Mouse (Mus musculus) heart, postnatal 0 days (tissue): ENCODE data around the gene Larp7. TPM values are rescaled to one million over a fixed set of nuclear protein-coding genes. Genes with fewer than 3 reads are reported as not detected.
A peak's percentile ranks its signal among the peaks of the same experiment; 100 is the strongest.

ENCODE experiments used
- ATAC-seq: fragments of 200-750 bp; cut with Nextera tagmentation; 2 replicates; pipeline ENCODE4 v1.8.0; 2017; ENCODE audit warnings: low read depth, moderate number of reproducible peaks, moderate library complexity; ENCODE audit not compliant: insufficient read depth
- DNase-seq: peaks from one replicate; pipeline ENCODE4 v3.0.0-alpha.2; 2016; ENCODE audit warnings: low spot score
- H3K27ac ChIP-seq: fragments of 300-500 bp; sonication (generic); 2 replicates; pipeline ENCODE4 v1.5.1; 2014; ENCODE audit warnings: low read depth, mild to moderate bottlenecking
- H3K27me3 ChIP-seq: fragments of 300-500 bp; sonication (generic); 2 replicates; pipeline ENCODE4 v1.6.1; 2014; ENCODE audit warnings: low read length, mixed read lengths; ENCODE audit not compliant: control insufficient read depth, insufficient read depth
- H3K36me3 ChIP-seq: fragments of 300-500 bp; sonication (generic); replicated peaks from 2 replicates; pipeline ENCODE4 v1.6.1; 2014; ENCODE audit warnings: low read length, mixed read lengths; ENCODE audit not compliant: control insufficient read depth, insufficient read depth
- H3K4me1 ChIP-seq: fragments of 300-500 bp; sonication (generic); 2 replicates; pipeline ENCODE4 v1.6.1; 2014; ENCODE audit warnings: antibody characterized with exemption; ENCODE audit not compliant: control insufficient read depth, insufficient read depth
- H3K4me2 ChIP-seq: fragments of 300-500 bp; sonication (generic); 2 replicates; pipeline ENCODE4 v1.6.1; 2014; ENCODE audit warnings: low read depth, mild to moderate bottlenecking, low read length, moderate library complexity
- H3K4me3 ChIP-seq: fragments of 300-500 bp; sonication (generic); 2 replicates; pipeline ENCODE4 v1.5.1; 2014; ENCODE audit warnings: low read depth, low read length
- H3K9ac ChIP-seq: fragments of 300-500 bp; sonication (generic); replicated peaks from 2 replicates; pipeline ENCODE4 v1.6.1; 2014; ENCODE audit warnings: low read depth, low read length, mixed read lengths
- H3K9me3 ChIP-seq: fragments of 300-500 bp; sonication (generic); replicated peaks from 2 replicates; pipeline ENCODE4 v1.6.1; 2016; ENCODE audit warnings: low read length; ENCODE audit not compliant: control insufficient read depth
- CTCF ChIP-seq: IDR thresholded peaks from 2 replicates; pipeline ENCODE4 v1.5.1; 2016; ENCODE audit warnings: antibody characterized with exemption, control low read depth, low read depth
- EP300 ChIP-seq: IDR thresholded peaks from 2 replicates; pipeline ENCODE4 v1.6.1; 2016; ENCODE audit warnings: antibody characterized with exemption, low read depth
- WGBS: fragments of 180-500 bp; shearing (Covaris S2); extraction: QIAGEN DNeasy Blood & Tissue Kit; methylation state at CpG from one replicate; pipeline ENCODE4 v1.1.7; 2014; 5-methylcytosine and 5-hydroxymethylcytosine counted together
- microRNA counts: library from miRNA; unstranded; fragments of <30 nt; microRNA quantifications from one replicate; lab custom pipeline; 2015
- microRNA-seq: library from miRNA; unstranded; fragments of <30 nt; microRNA quantifications from one replicate; pipeline ENCODE4, GENCODE M21; 2016
- polyA plus RNA-seq: library from polyadenylated mRNA; unstranded; fragments of >200 nt; fragmentation: Nextera tagmentation; extraction: Ambion mirVana; gene quantifications from 2 replicates; pipeline ENCODE4 v1.2.1, GENCODE M21; 2015
- total RNA-seq: library from RNA; depleted of rRNA; stranded (reverse); fragments of >200 nt; gene quantifications from 2 replicates; pipeline ENCODE4 v1.2.3, GENCODE M21; 2014; ENCODE audit warnings: low replicate concordance; rRNA removed

The Larp7 gene
- total and polyA plus RNA-seq, 2 experiments from 2014 or later: 8.2 to 36.5 TPM

GRCm38 (mm10) chr3:127487302-127487701 lies 65.8 kb downstream of the Larp7 start:
- TF ChIP-seq EP300 (no peak), CTCF (no peak)
- no peaks in the 10 kb centered on the region for H3K27me3 ChIP-seq
- no peaks in the 10 kb centered on the region for H3K36me3 ChIP-seq
- H3K4me1 ChIP-seq: peaks cover 10% of the 10 kb centered on the region
- H3K4me3 ChIP-seq: no peak overlapping the region
- 81% methylated on average over 7 of the region's 7 CpGs for WGBS
- no peaks in the 10 kb centered on the region for H3K9me3 ChIP-seq
- H3K27ac ChIP-seq: no peak overlapping the region
- H3K4me2 ChIP-seq: no peak overlapping the region
- no peak for ATAC-seq
- no peak for DNase-seq
- H3K9ac ChIP-seq: no peak overlapping the region

MicroRNAs within 50 kb of the gene (microRNA counts, 519-probe panel; counts per million panel counts)
- microRNA mmu-miR-302a (lab: Ali Mortazavi, UCI) (not detected), microRNA mmu-miR-302b (lab: Ali Mortazavi, UCI) (not detected), microRNA mmu-miR-302c (lab: Ali Mortazavi, UCI) (not detected), microRNA mmu-miR-302d (lab: Ali Mortazavi, UCI) (not detected), microRNA mmu-miR-367 (lab: Ali Mortazavi, UCI) (2,634 counts per million, percentile 29 among the panel's probes with 10 or more counts)

Small RNA genes lying within 50 kb of the gene (microRNA-seq; reads per million reads assigned to microRNA genes)
- 84.1 reads per million, percentile 52 among the genes with 10 or more reads in this experiment for gene Mir302a
- gene Mir302b: 39.6 reads per million, percentile 44 among the genes with 10 or more reads in this experiment
- gene Mir302c: 10.7 reads per million, percentile 30 among the genes with 10 or more reads in this experiment
- gene Mir302d: 71.0 reads per million, percentile 50 among the genes with 10 or more reads in this experiment
- gene Mir367: not detected

Other genes with a start within 250 kb of the Larp7 start
- gene Ank2, start 54.0 kb downstream of the Larp7 start, total RNA-seq: 138 and 177 TPM in 2 replicates
- 38.8 and 45.1 TPM in 2 replicates for gene Ank2, start 54.0 kb downstream of the Larp7 start, polyA plus RNA-seq
- gene Zgrf1, start 140 bp upstream of the Larp7 start, total RNA-seq: 5.9 and 6.4 TPM in 2 replicates
- gene Zgrf1, start 140 bp upstream of the Larp7 start, polyA plus RNA-seq: 1.9 and 2.3 TPM in 2 replicates
- gene Neurog2, start 79.8 kb upstream of the Larp7 start, total RNA-seq: not detected in 2 replicates
- not detected in 2 replicates for gene Neurog2, start 79.8 kb upstream of the Larp7 start, polyA plus RNA-seq
- 0.27 and 1.2 TPM in 2 replicates for gene Alpk1, start 227.2 kb upstream of the Larp7 start, total RNA-seq
- gene Alpk1, start 227.2 kb upstream of the Larp7 start, polyA plus RNA-seq: 0.55 and 1.0 TPM in 2 replicates
- 1.4 and 2.4 TPM in 2 replicates for gene Tifa, start 236.5 kb upstream of the Larp7 start, total RNA-seq
- 2.6 and 2.9 TPM in 2 replicates for gene Tifa, start 236.5 kb upstream of the Larp7 start, polyA plus RNA-seq